Mouse (Mus musculus): ENCODE results near the gene Kcnn3.

The Kcnn3 gene

GRCm38 (mm10) chr3:89664808-89665207 lies 144.8 kb downstream of the Kcnn3 start:
- in situ Hi-C loops (cut with MboI, MseI): loop anchor here (5.0 kb wide), 1 partner anchor 83 kb away; no protein-coding TSS in a partner anchor

DNA sequence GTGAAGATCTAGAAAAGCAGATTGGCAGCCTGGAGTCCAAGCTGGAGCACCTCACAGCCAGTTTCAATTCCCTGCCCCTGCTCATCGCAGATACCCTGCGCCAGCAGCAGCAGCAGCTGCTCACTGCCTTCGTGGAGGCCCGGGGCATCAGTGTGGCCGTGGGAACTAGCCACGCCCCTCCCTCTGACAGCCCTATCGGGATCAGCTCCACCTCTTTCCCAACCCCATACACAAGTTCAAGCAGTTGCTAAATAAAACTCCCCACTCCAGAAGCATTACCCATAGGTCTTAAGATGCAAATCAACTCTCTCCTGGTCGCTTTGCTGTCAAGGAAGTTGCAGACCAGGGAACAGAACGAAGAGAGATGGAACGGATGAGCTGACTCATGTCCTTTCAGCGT lies 147.2 kb downstream of the Kcnn3 start:
- in situ Hi-C loops (cut with MboI, MseI): loop anchor here (5.0 kb wide), 1 partner anchor 85 kb away; no protein-coding TSS in a partner anchor

DNA sequence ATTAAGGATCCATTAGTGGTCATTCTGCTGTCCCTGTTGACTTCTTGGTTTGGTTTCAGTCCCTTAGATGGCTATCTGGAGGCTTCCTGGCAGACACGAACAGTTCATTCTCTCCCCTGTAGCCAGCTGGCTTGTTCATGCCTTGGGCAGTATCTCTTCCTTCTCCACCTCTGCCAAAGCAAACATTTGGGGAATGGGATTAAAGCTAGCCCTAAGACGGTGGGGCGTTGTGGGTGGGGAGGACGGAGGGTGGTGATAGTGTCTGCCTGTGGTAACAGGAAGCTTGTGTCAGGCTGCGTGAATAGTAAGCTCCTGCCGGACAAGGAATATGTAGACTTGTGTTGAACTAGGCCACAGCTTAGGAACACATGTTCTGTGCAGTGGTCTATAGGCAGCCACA lies 151.4 kb downstream of the Kcnn3 start:
- in situ Hi-C loops (cut with MboI, MseI): no loop called here

DNA sequence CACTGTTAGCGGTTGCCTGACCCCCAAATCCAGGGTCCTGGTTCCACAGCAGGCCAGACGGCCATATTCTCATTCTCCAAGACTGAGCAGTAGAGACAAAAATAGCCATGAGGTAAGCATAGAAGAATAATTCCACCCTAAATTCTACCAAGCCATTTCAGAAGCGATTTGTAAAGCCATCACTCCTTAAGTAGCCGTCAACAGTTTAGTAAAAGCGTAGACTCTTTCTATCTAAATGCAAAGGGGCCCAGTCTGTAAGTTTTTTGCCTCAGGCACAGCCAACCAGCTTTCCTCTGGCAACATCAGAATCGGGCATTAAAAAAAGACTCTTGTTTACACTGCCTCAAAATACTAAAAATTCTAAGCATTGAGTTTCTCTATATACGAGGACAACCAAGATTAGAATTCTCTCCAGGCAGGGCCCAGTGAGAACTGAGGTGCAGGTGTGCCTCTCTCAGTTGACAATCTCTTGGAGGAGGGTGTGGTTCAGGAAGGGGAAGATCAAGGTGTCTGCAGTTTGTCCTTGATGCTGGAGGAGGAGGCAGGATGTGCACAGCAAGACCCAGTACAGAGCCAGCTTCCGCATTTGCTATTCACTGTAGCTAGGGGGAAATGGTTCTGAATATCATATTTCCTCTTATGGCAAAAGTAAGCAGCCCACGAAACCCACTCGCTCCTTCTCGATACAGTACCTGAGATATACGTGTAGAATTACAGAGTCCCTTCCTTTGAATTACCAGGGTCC lies 152.8 kb downstream of the Kcnn3 start:
- in situ Hi-C loops (cut with MboI, MseI): no loop called here

DNA sequence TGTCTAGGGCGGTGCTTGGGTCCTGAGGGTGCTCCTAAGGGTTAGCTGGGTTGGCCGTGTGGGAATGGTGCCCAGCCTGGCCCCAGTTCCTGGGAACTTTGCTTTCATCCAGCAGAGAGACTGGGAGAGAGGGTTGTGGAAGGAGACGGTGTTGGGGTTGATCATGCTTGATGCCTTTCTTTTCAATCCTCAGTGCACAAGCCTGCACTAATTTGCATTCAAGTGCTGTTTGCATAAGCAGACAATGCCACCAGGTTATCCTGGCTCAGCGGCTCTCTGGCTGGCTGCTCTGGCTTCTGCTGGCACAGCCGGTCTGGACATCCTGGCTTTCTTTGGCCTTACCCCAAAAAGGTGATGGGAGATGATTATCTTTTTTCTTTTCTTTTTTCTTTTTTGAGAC lies 157.7 kb downstream of the Kcnn3 start:
- in situ Hi-C loops (cut with MboI, MseI): no loop called here

- in situ Hi-C loops (cut with MboI, MseI): no loop called here
Measured at GRCm38 (mm10) chr3:89686031-89686430, 166.1 kb downstream of the Kcnn3 start.

GRCm38 (mm10) chr3:89688694-89689581 lies 169.0 kb downstream of the Kcnn3 start:
- in situ Hi-C loops (cut with MboI, MseI): no loop called here

GRCm38 (mm10) chr3:89691776-89692175 lies 171.8 kb downstream of the Kcnn3 start:
- in situ Hi-C loops (cut with MboI, MseI): no loop called here

DNA sequence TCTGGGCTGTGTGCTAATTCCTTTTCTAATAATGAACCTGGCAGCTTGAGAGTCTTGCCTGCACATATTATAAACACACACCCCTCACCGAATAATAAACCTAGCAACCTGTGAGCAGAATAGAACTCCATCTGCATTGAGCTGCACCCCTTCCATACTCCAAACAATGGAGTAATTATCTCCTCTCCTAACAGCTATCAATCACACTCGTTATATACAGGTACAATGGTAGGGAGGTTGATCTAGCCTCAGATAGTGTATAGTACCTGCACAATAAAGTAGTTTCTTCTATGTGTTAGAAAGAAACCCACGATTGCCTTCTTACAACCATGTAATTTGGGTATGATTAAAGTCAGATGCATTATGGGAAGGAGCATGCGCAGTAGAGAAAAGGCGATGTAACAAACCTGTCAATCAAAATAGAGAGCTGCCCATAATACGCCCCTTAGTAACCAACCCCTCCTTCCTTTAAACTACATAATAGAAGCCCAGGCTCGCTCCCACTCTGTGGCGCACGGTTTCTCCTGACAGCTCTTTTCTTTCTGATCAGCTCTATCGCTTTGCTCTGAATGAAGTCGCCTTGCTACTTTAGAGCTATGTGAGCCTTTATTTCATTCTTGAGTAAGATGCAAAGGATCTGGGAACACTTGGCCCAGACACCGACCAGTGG lies 176.3 kb downstream of the Kcnn3 start:
- in situ Hi-C loops (cut with MboI, MseI): no loop called here

DNA sequence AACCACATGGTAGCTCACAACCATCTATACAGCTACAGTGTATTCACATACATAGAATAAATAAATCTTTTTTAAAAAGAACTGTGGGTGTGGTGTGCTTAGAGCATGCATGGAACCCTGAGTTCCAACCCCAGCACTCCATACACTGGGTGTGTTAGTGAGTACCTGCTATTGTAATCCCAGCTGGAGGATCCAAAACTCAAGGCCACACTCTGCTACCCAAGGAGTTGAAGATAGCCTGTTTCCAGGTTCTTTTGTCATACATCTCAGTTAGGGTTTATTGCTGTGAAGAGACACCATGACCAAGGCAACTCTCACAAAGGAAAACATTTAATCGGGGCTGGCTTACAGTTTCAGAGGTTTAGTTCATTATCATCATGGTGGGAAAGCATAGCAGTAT lies 179.0 kb downstream of the Kcnn3 start:
- in situ Hi-C loops (cut with MboI, MseI): no loop called here

- in situ Hi-C loops (cut with MboI, MseI): no loop called here
Measured at GRCm38 (mm10) chr3:89700461-89700860, 180.5 kb downstream of the Kcnn3 start.

DNA sequence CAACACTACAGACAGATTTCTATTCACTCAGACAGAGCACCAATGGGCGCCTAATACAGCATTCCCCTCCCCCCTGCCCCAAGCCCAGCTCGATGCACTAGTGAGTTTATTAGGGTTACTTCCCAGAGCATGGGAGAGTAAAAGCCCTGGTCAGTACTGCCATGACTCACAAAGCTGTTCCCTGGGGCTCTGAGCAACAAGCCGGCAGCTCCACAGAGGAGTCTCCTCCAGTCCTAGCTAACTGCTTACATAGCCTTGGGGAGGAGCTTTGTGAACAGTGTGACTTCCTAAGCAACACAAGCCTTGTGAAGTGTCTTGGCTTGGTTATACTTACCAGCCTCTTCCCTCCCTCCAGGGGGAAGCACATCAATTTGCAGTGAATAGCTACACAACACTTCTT lies 183.6 kb downstream of the Kcnn3 start:
- in situ Hi-C loops (cut with MboI, MseI): no loop called here

GRCm38 (mm10) chr3:89704064-89704463 lies 184.1 kb downstream of the Kcnn3 start:
- in situ Hi-C loops (cut with MboI, MseI): no loop called here

DNA sequence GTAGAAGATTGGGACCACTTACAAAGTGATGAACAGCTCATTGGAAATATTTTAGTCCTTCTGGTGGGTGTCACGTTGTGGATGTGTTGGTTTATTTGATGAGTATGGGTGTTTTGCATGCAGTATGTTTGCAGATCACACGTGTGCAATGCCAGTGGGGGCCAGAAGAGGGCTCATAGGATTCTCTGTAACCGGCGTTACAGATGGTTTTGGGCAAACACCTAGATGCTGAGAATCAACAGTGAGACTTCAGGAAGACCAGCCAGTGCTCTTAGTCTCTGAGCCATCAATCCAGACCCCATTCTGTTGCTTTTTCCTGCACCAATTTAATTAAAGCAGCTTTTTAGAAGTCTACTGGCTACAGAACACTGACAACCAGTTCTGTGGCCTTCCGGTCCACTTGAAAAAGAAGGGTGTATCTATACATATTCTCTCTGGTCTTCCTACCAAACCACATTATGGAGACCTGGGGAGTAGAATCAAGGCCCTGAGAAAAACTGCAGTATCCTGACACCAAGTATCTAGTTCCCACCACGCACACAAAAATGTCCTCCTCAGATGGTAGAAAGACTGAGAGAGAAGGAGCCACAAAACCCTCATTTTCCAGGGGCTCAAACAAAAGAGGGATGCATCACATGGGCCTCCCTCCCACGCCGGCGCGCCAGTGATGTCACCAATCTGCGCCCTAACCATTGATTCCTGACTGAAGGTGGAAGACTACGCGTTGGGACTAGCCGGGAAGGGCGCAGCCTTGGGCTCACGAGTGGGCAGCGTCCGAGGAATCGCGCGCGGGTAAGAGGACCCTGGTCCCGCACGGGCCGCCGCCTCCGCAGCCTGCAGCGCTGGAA lies 194.6 kb downstream of the Kcnn3 start, which contains the start of gene Adar:
TSS of gene Adar (plus strand) at position 664 of the 848 bp plus-strand sequence.
- in situ Hi-C loops (cut with MboI, MseI): no loop called here

GRCm38 (mm10) chr3:89715207-89715966 lies 195.4 kb downstream of the Kcnn3 start:
- in situ Hi-C loops (cut with MboI, MseI): no loop called here

GRCm38 (mm10) chr3:89715967-89716256 lies 195.9 kb downstream of the Kcnn3 start:
- in situ Hi-C loops (cut with MboI, MseI): no loop called here

DNA sequence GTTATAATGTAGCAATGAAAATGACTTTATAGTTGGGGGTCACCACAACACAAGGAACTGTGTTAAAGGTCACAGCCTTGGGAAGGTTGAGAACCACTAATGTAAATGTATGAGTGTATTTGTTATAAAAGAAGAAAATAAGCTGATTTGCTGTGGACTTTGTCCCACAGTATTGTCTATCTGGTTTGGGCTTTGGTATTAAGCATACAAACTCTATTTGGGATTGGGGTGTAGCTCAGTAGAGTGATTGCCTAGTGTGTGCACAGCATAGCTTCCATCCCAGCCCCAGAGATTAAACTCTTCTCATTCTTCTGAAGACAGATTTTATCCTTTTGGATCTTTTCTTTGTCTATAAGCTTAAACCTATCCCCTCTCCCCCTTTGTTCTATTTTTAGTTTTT lies 202.1 kb downstream of the Kcnn3 start:
- in situ Hi-C loops (cut with MboI, MseI): no loop called here

DNA sequence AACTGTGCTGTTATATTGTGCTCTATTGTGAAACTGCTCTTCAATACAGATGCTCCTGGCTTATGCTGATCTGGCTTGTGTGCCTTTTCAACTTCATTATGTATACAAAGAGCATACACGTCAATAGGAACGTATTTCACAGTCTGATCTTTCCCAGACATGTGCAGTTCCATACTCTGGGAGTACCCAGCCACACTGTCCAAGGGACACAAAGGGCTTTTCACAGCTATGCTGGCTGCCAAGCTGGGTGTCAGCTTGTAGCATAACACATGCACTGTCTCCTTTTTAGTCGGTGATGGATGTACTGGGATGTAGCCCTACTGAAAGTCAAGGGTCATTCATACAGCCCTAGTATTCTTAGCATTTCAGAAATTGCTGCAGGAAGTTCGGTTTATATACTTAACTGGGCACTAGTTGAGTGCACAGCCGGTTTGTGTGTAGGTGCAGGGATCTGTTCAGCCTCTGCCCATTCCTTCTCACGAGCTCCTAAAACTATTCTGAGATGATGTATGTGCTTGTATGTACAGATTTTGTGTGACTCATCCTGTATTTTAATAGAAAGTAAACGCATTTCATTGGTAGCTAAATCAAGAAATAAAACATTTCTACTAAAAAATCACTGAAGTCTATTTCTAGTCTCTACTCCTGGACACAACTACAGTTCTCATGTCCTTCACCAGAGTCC lies 203.6 kb downstream of the Kcnn3 start:
- in situ Hi-C loops (cut with MboI, MseI): no loop called here
